Mouse (Mus musculus): Measurements from ENCODE around the gene Aqp1. TPM values are rescaled to one million over a fixed set of nuclear protein-coding genes. Genes with fewer than 3 reads are reported as not detected.

Gene Aqp1
- polyA plus RNA-seq, 1 experiment = 206 TPM

DNA sequence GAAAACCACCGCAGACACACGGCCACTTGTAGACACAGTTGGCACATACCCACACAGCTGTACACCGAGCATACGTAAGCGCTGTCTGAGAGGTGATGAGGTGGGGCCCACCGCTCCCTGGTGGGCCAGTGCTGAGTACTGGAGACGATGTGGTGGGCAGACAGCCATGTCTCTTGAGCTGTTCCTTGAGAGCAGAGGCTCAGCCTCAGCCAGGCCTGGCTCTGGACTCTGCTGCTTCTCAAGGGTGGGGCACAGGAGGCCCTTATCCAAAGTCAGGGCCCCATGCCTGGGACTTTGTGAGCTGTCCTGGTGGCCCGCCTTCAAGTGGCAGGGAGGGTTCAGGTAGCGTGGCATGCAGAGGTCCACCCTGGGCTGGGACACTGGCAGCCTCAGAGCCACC is 6.1 kb downstream of the Aqp1 start:
- no peaks in the 10 kb centered on the region for H3K4me1 ChIP-seq (ENCODE audit: control insufficient read depth, insufficient read depth, insufficient read length)
- TF ChIP-seq POLR2A (IDR thresholded peaks at IDR 0.05; ENCODE audit: low read depth, low read length) = no peak
- no peak for TF ChIP-seq CTCF (IDR thresholded peaks at IDR 0.05; ENCODE audit: extremely low read depth, insufficient read depth, insufficient read length, insufficient replicate concordance)
- 80% methylated on average over 9 of the region's 9 CpGs for WGBS
- H3K4me3 ChIP-seq (ENCODE audit: extremely low read depth, insufficient read depth, insufficient read length) = no peak overlapping the region
- H3K27me3 ChIP-seq (ENCODE audit: control insufficient read depth, insufficient read depth, low read length) = no peaks in the 10 kb centered on the region
- H3K36me3 ChIP-seq (ENCODE audit: control insufficient read depth, insufficient read depth, low read length) = no peaks in the 10 kb centered on the region
- DNase-seq (ENCODE audit: low read depth in 1 of 2, low spot score in 2 of 2) = no peak
- H3K27ac ChIP-seq (ENCODE audit: insufficient read depth, low read length) = no peak overlapping the region

DNA sequence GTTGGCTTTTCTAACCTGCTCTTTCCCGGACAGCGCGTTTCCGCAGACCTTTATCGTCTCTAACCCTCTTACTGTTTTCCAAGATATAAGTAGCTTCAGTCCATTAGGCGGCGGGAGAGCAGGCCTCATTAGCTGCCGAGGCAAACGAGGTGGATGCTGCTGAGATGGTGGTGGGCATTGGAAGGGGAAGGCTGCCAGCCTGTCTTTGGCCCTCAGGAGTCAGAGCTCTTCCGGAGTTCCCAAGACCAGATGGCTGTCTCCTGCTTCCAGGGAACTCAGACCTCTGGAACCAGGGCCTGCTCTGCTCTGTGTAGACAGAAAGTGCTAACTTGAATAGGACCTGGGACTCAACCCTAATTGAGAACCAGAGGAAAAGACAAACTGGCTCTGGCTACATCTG is 7.2 kb downstream of the Aqp1 start:
- WGBS = 95% methylated on average over 10 of the region's 10 CpGs
- H3K27me3 ChIP-seq (ENCODE audit: control insufficient read depth, insufficient read depth, low read length) = no peaks in the 10 kb centered on the region
- no peak for DNase-seq (ENCODE audit: low read depth in 1 of 2, low spot score in 2 of 2)
- H3K4me1 ChIP-seq (ENCODE audit: control insufficient read depth, insufficient read depth, insufficient read length) = no peaks in the 10 kb centered on the region
- no peak overlapping the region for H3K4me3 ChIP-seq (ENCODE audit: extremely low read depth, insufficient read depth, insufficient read length)
- no peak for TF ChIP-seq CTCF (IDR thresholded peaks at IDR 0.05; ENCODE audit: extremely low read depth, insufficient read depth, insufficient read length, insufficient replicate concordance)
- no peak for TF ChIP-seq POLR2A (IDR thresholded peaks at IDR 0.05; ENCODE audit: low read depth, low read length)
- H3K27ac ChIP-seq (ENCODE audit: insufficient read depth, low read length) = no peak overlapping the region
- no peaks in the 10 kb centered on the region for H3K36me3 ChIP-seq (ENCODE audit: control insufficient read depth, insufficient read depth, low read length)

DNA sequence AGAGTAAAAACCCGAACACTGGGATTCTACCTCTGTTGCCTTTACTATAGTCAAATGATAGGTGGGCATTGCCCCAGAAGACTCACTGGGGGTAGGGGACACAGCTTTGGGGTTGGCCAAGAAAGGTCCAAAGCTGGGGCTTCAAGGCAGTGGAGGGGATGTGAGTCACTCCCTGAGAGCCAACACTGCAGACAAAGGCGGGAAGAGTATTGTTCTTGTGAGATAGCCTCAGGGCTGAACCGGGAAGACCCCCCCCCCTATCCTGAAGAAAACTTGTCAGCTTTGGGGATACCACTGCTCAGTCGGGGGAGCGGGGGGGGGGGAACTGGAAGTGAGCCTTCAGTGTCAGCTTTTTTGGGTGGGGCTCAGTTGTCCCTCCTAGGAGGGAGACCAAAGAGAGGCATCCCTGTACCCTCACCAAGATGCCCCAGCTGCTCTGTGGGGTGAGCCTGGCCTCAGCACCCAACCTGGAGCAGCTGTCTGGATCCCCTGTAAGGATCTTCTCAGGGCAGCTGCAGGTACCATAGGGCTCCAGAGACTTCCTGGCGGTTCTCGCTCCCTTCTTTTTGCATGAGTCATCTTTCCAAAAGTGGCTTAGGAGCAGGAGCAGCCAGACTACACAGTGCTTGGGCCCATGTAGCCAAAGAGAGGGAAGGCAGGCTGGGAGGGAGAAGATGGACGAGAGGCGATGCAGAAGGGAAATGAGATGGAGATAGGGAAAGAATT is 8.2 kb downstream of the Aqp1 start:
- Histone ChIP-seq H3K4me3 (ENCODE audit: extremely low read depth, insufficient read depth, insufficient read length) (no peak overlapping the region), H3K27ac (ENCODE audit: insufficient read depth, low read length) (no peak overlapping the region), H3K27me3 (ENCODE audit: control insufficient read depth, insufficient read depth, low read length) (no peaks in the 10 kb centered on the region), H3K36me3 (ENCODE audit: control insufficient read depth, insufficient read depth, low read length) (no peaks in the 10 kb centered on the region), H3K4me1 (ENCODE audit: control insufficient read depth, insufficient read depth, insufficient read length) (no peaks in the 10 kb centered on the region)
- 84% methylated on average over 9 of the region's 9 CpGs for WGBS
- TF ChIP-seq CTCF (IDR thresholded peaks at IDR 0.05; ENCODE audit: extremely low read depth, insufficient read depth, insufficient read length, insufficient replicate concordance) (no peak), POLR2A (IDR thresholded peaks at IDR 0.05; ENCODE audit: low read depth, low read length) (no peak)
- no peak for DNase-seq (ENCODE audit: low read depth in 1 of 2, low spot score in 2 of 2)

DNA sequence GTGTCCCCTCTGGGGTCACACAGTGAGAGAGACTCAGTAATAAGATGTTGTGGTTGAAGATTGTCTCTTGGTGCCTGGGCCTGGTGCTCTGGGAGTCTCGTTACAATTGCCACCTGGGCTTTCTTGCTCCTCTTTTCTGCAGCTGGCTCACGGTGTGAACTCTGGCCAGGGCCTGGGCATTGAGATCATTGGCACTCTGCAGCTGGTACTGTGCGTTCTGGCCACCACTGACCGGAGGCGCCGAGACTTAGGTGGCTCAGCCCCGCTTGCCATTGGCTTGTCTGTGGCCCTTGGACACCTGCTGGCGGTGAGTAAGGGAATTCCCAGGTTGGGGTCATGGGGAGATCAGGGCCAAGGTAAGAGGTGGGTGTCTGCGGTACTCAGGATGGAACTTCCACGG is 9.0 kb downstream of the Aqp1 start:
- Histone ChIP-seq H3K27me3 (ENCODE audit: control insufficient read depth, insufficient read depth, low read length) (no peaks in the 10 kb centered on the region), H3K36me3 (ENCODE audit: control insufficient read depth, insufficient read depth, low read length) (no peaks in the 10 kb centered on the region), H3K4me1 (ENCODE audit: control insufficient read depth, insufficient read depth, insufficient read length) (no peaks in the 10 kb centered on the region), H3K27ac (ENCODE audit: insufficient read depth, low read length) (no peak overlapping the region), H3K4me3 (ENCODE audit: extremely low read depth, insufficient read depth, insufficient read length) (no peak overlapping the region)
- no peak for DNase-seq (ENCODE audit: low read depth in 1 of 2, low spot score in 2 of 2)
- WGBS = 91% methylated on average over 10 of the region's 10 CpGs
- TF ChIP-seq POLR2A (IDR thresholded peaks at IDR 0.05; ENCODE audit: low read depth, low read length) (no peak), CTCF (IDR thresholded peaks at IDR 0.05; ENCODE audit: extremely low read depth, insufficient read depth, insufficient read length, insufficient replicate concordance) (no peak)

DNA sequence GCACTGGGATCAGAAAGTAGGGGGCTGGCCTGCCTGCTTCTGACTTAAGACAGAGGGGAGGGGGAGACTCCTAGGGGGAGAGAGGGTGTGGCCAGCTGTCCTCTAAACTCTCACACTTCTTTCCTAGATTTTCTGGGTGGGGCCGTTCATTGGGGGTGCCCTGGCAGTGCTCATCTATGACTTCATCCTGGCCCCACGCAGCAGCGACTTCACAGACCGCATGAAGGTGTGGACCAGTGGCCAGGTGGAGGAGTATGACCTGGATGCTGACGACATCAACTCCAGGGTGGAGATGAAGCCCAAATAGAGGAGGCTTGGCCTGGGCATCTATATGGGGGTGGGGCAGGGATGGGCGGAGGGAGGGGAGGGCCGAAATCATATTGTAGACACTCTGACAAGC is 10.3 kb downstream of the Aqp1 start:
- Histone ChIP-seq H3K4me3 (ENCODE audit: extremely low read depth, insufficient read depth, insufficient read length) (no peak overlapping the region), H3K4me1 (ENCODE audit: control insufficient read depth, insufficient read depth, insufficient read length) (no peaks in the 10 kb centered on the region), H3K27me3 (ENCODE audit: control insufficient read depth, insufficient read depth, low read length) (no peaks in the 10 kb centered on the region), H3K27ac (ENCODE audit: insufficient read depth, low read length) (no peak overlapping the region), H3K36me3 (ENCODE audit: control insufficient read depth, insufficient read depth, low read length) (no peaks in the 10 kb centered on the region)
- no peak for DNase-seq (ENCODE audit: low read depth in 1 of 2, low spot score in 2 of 2)
- 88% methylated on average over 7 of the region's 7 CpGs for WGBS
- TF ChIP-seq CTCF (IDR thresholded peaks at IDR 0.05; ENCODE audit: extremely low read depth, insufficient read depth, insufficient read length, insufficient replicate concordance) (no peak), POLR2A (IDR thresholded peaks at IDR 0.05; ENCODE audit: low read depth, low read length) (no peak)

DNA sequence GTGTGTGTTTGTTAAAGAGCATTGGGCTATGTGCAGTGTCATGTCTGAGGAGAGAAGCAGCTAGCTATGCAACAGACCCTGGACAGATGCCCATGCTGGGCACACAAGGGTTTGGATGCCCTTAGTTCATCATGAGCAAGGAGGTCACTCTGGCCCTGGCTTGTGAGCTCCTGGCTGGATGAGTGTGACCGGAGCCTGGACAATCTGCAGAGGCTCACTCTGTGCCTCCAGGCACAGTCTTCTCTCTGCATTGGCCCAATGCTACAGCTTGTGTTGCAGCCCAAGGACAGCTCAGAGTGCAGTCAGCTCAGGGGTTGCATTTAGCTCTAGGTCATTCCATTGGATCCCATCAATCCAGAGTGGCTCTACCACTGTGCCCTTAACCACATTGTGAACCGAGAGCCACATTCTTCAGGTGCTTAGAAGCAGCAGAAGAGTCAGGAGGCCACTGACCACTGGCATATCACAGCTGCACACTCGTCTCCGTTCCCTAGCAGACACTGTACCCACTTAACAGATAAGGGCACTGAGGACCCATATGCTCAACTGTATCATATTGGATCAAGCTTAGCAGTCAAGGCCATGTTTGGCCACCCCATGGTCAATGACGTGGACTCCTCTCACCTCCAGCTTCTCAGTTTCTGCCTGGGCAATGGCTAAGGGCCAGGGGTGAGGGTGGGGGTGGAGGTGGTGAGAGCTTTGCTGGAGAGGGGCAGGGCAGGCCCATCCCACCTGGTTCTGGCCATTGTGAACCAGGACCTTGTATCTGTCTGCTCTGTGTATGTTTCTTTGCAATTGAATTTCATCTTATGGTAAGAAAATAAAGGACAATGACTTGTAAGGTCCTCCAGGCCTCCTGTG is 11.7 kb downstream of the Aqp1 start:
- no peaks in the 10 kb centered on the region for H3K36me3 ChIP-seq (ENCODE audit: control insufficient read depth, insufficient read depth, low read length)
- no peak for DNase-seq (ENCODE audit: low read depth in 1 of 2, low spot score in 2 of 2)
- no peaks in the 10 kb centered on the region for H3K4me1 ChIP-seq (ENCODE audit: control insufficient read depth, insufficient read depth, insufficient read length)
- H3K4me3 ChIP-seq (ENCODE audit: extremely low read depth, insufficient read depth, insufficient read length) = no peak overlapping the region
- H3K27me3 ChIP-seq (ENCODE audit: control insufficient read depth, insufficient read depth, low read length) = no peaks in the 10 kb centered on the region
- no peak overlapping the region for H3K27ac ChIP-seq (ENCODE audit: insufficient read depth, low read length)
- WGBS = 83% methylated on average over 5 of the region's 5 CpGs
- TF ChIP-seq CTCF (IDR thresholded peaks at IDR 0.05; ENCODE audit: extremely low read depth, insufficient read depth, insufficient read length, insufficient replicate concordance) (no peak), POLR2A (IDR thresholded peaks at IDR 0.05; ENCODE audit: low read depth, low read length) (no peak)

DNA sequence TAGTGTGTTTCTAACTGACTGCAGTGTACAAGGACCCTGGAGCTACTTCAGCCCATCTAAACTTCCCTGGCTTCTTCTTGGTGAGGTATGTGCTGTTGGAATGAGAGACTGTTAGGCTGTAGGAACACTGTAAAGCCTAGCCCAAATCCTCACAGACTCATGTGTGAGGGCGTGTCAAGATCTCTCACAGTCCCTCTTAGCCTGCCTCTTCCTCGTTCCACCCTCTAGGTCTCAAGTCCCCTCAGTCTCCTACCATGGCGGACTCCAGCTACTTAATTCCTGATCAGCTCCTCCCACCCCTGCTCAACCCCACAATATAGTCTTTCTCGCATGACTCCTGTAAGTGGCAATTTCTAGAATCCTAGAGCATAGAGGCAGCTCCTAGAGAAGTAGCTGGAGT is 13.0 kb downstream of the Aqp1 start:
- TF ChIP-seq CTCF (IDR thresholded peaks at IDR 0.05; ENCODE audit: extremely low read depth, insufficient read depth, insufficient read length, insufficient replicate concordance) (no peak), POLR2A (IDR thresholded peaks at IDR 0.05; ENCODE audit: low read depth, low read length) (no peak)
- Histone ChIP-seq H3K27ac (ENCODE audit: insufficient read depth, low read length) (no peak overlapping the region), H3K27me3 (ENCODE audit: control insufficient read depth, insufficient read depth, low read length) (no peaks in the 10 kb centered on the region), H3K36me3 (ENCODE audit: control insufficient read depth, insufficient read depth, low read length) (no peaks in the 10 kb centered on the region), H3K4me3 (ENCODE audit: extremely low read depth, insufficient read depth, insufficient read length) (no peak overlapping the region), H3K4me1 (ENCODE audit: control insufficient read depth, insufficient read depth, insufficient read length) (no peaks in the 10 kb centered on the region)
- DNase-seq (ENCODE audit: low read depth in 1 of 2, low spot score in 2 of 2) = no peak
- WGBS = 91% methylated on average over 4 of the region's 4 CpGs
